Mouse (Mus musculus) kidney, adult 2 months (tissue): Measurements from ENCODE around the gene Fsip1.

Experiments used
- CTCF ChIP-seq: fragments of 200-500 bp; conservative IDR thresholded peaks from 2 replicates; pipeline ENCODE4 v1.5.1; 2011; ENCODE audit warnings: low read depth, mild to moderate bottlenecking, control low read depth, low read length, moderate library complexity, mixed read lengths; ENCODE audit not compliant: insufficient read depth, insufficient read length
- POLR2A ChIP-seq: fragments of 200-500 bp; IDR thresholded peaks from one replicate; pipeline ENCODE4 v1.6.1; 2011; ENCODE audit warnings: low read depth, low read length, control low read depth

DNA sequence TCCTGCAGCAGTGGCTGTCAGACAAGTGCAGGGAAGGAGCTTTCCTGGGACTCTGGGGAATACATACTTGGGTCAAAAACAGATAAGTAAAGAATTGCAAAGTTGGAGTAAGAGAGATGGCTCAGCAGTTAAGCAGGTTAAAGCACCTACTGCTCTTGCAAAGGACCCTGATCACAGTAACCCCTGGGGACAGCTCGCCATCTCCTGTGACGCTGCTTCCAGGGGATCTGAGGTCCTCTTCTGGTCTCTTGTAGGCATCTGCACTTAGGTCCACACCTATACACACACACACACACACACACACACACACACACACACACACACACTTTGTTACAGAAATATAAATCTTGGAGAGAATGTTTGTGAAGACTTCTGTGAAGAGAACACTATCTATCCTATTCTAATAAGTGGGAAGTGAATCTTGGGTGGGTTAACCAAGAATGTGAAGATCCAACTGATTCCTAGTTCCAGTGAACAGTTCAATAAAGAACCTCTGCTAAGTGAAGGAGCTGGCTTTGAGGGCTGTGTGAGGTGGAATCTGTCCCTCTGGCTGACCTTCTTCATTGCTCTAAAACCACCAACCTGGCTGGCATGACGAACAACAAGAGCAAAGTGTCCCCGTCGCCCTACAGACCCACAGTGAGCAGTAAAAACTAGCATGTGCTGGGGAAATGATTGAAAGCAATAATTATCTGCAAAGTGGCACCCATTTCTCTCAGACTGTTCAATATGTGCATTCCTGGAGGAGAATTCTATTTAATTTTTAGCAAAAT, 129.1 kb downstream of the Fsip1 start:
- TF ChIP-seq CTCF (no peak), POLR2A (no peak)
